Mouse (Mus musculus) neural tube, embryonic 11.5 days (tissue): ENCODE data around the gene Tigit. TPM values are rescaled to one million over a fixed set of nuclear protein-coding genes. Genes with fewer than 3 reads are reported as not detected.

ENCODE experiments used
- ATAC-seq: fragments of 200-750 bp; cut with Nextera tagmentation; 2 replicates; pipeline ENCODE4 v1.8.0; 2017; ENCODE audit warnings: moderate number of reproducible peaks, mild to moderate bottlenecking, moderate TSS enrichment, moderate library complexity; ENCODE audit not compliant: insufficient read depth, low FRiP score, low TSS enrichment
- DNase-seq: peaks from one replicate; pipeline ENCODE4 v3.0.0-alpha.2; 2015; ENCODE audit warnings: low spot score
- H3K27ac ChIP-seq: fragments of 300-500 bp; sonication (generic); 2 replicates; pipeline ENCODE4 v1.5.1; 2014; ENCODE audit warnings: low read depth, mild to moderate bottlenecking, low read length
- H3K27me3 ChIP-seq: fragments of 300-500 bp; sonication (generic); 2 replicates; pipeline ENCODE4 v1.6.1; 2014; ENCODE audit warnings: mild to moderate bottlenecking, low read length, mixed read lengths; ENCODE audit not compliant: control insufficient read depth, insufficient read depth
- H3K36me3 ChIP-seq: fragments of 300-500 bp; sonication (generic); 2 replicates; pipeline ENCODE4 v1.6.1; 2014; ENCODE audit warnings: mild to moderate bottlenecking, low read length, moderate library complexity, mixed read lengths; ENCODE audit not compliant: control insufficient read depth, insufficient read depth
- H3K4me1 ChIP-seq: fragments of 300-500 bp; sonication (generic); 2 replicates; pipeline ENCODE4 v1.6.1; 2014; ENCODE audit warnings: low read length, mixed read lengths; ENCODE audit not compliant: control insufficient read depth, insufficient read depth
- H3K4me2 ChIP-seq: fragments of 300-500 bp; sonication (generic); 2 replicates; pipeline ENCODE4 v1.6.1; 2014; ENCODE audit warnings: low read depth, mild to moderate bottlenecking, moderate library complexity
- H3K4me3 ChIP-seq: fragments of 300-500 bp; sonication (generic); 2 replicates; pipeline ENCODE4 v1.5.1; 2014; ENCODE audit warnings: low read depth, low read length
- H3K9ac ChIP-seq: fragments of 300-500 bp; sonication (generic); 2 replicates; pipeline ENCODE4 v1.6.1; 2014; ENCODE audit warnings: mild to moderate bottlenecking, low read length
- H3K9me3 ChIP-seq: fragments of 300-500 bp; sonication (generic); 2 replicates; pipeline ENCODE4 v1.6.1; 2016; ENCODE audit warnings: low read length; ENCODE audit not compliant: control insufficient read depth
- WGBS: fragments of 180-500 bp; shearing (Covaris S2); extraction: QIAGEN DNeasy Blood & Tissue Kit; methylation state at CpG from one replicate; pipeline ENCODE4 v1.1.7; 2014; 5-methylcytosine and 5-hydroxymethylcytosine counted together
- polyA plus RNA-seq: library from polyadenylated mRNA; unstranded; fragments of >200 nt; fragmentation: Nextera tagmentation; extraction: Ambion mirVana; gene quantifications from 2 replicates; pipeline ENCODE4 v1.2.1, GENCODE M21; 2014

Gene Tigit
- polyA plus RNA-seq = not detected in 2 replicates

GRCm38 (mm10) chr16:43663978-43664579, at the start of gene Tigit:
Gene Tigit, minus strand, starts transcription at chr16:43664146.
- no peak within 1 kb of the TSS for H3K27ac ChIP-seq
- H3K4me2 ChIP-seq = no peak within 1 kb of the TSS
- H3K9ac ChIP-seq = no peak within 1 kb of the TSS
- H3K27me3 ChIP-seq = no peaks in the 10 kb centered on the region
- no peak for DNase-seq
- H3K4me1 ChIP-seq = no peaks in the 10 kb centered on the region
- ATAC-seq = no peak
- no peaks in the 10 kb centered on the region for H3K36me3 ChIP-seq
- H3K9me3 ChIP-seq = no peaks in the 10 kb centered on the region
- WGBS = 79% methylated on average over 7 of the region's 7 CpGs
- no peak within 1 kb of the TSS for H3K4me3 ChIP-seq

- H3K4me1 ChIP-seq = no peaks in the 10 kb centered on the region
- no peak overlapping the region for H3K4me2 ChIP-seq
- no peak for DNase-seq
- H3K4me3 ChIP-seq = no peak overlapping the region
- WGBS = 93% methylated on average over 7 of the region's 7 CpGs
- no peaks in the 10 kb centered on the region for H3K27me3 ChIP-seq
- no peak overlapping the region for H3K27ac ChIP-seq
- ATAC-seq = no peak
- no peaks in the 10 kb centered on the region for H3K9me3 ChIP-seq
- H3K36me3 ChIP-seq = no peaks in the 10 kb centered on the region
- no peak overlapping the region for H3K9ac ChIP-seq
Observed at GRCm38 (mm10) chr16:43711361-43711760, 47.4 kb upstream of the Tigit start.

GRCm38 (mm10) chr16:43710651-43711050, 46.7 kb upstream of the Tigit start:
- no peak overlapping the region for H3K27ac ChIP-seq
- no peak for ATAC-seq

GRCm38 (mm10) chr16:43710134-43710475, 46.2 kb upstream of the Tigit start:
- no peak overlapping the region for H3K4me3 ChIP-seq
- DNase-seq = no peak
- no peak overlapping the region for H3K4me2 ChIP-seq
- H3K27ac ChIP-seq = no peak overlapping the region
- no peaks in the 10 kb centered on the region for H3K9me3 ChIP-seq
- no peaks in the 10 kb centered on the region for H3K27me3 ChIP-seq
- H3K36me3 ChIP-seq = no peaks in the 10 kb centered on the region
- H3K9ac ChIP-seq = no peak overlapping the region
- H3K4me1 ChIP-seq = no peaks in the 10 kb centered on the region
- no peak for ATAC-seq
- WGBS = 67% methylated on average over 6 of the region's 6 CpGs

More at GRCm38 (mm10) chr16:43710651-43711050, 46.7 kb upstream of the Tigit start:
- DNase-seq = no peak
- H3K4me2 ChIP-seq = no peak overlapping the region
- no peaks in the 10 kb centered on the region for H3K36me3 ChIP-seq
- H3K4me1 ChIP-seq = no peaks in the 10 kb centered on the region
- H3K27me3 ChIP-seq = no peaks in the 10 kb centered on the region
- no peaks in the 10 kb centered on the region for H3K9me3 ChIP-seq
- WGBS = 89% methylated on average over 11 of the region's 11 CpGs
- H3K9ac ChIP-seq = no peak overlapping the region
- H3K4me3 ChIP-seq = no peak overlapping the region

- Histone ChIP-seq H3K4me2 (no peak overlapping the region), H3K4me1 (no peaks in the 10 kb centered on the region), H3K4me3 (no peak overlapping the region), H3K36me3 (no peaks in the 10 kb centered on the region), H3K27me3 (no peaks in the 10 kb centered on the region), H3K9me3 (no peaks in the 10 kb centered on the region), H3K9ac (no peak overlapping the region), H3K27ac (no peak overlapping the region)
- 52% methylated on average over 9 of the region's 9 CpGs for WGBS
- no peak for DNase-seq
- ATAC-seq = peak; percentile 71; the same call in 1 of the 2 replicates
Observed at GRCm38 (mm10) chr16:43709432-43710133, 45.6 kb upstream of the Tigit start.

GRCm38 (mm10) chr16:43709062-43709413, 45.1 kb upstream of the Tigit start:
- Histone ChIP-seq H3K9me3 (no peaks in the 10 kb centered on the region), H3K27me3 (no peaks in the 10 kb centered on the region), H3K4me3 (no peak overlapping the region), H3K9ac (no peak overlapping the region), H3K27ac (no peak overlapping the region), H3K4me1 (no peaks in the 10 kb centered on the region), H3K4me2 (no peak overlapping the region), H3K36me3 (no peaks in the 10 kb centered on the region)
- 80% methylated on average over 15 of the region's 15 CpGs for WGBS
- no peak for DNase-seq
- ATAC-seq = peak; percentile 55

- H3K9me3 ChIP-seq = no peaks in the 10 kb centered on the region
- no peak overlapping the region for H3K9ac ChIP-seq
- no peak overlapping the region for H3K4me3 ChIP-seq
- DNase-seq (no peak), ATAC-seq (no peak)
- H3K4me2 ChIP-seq = no peak overlapping the region
- no peaks in the 10 kb centered on the region for H3K36me3 ChIP-seq
- 0 out of 2 replicates have a peak overlapping the region, but pooled peaks have one; percentile 7 for H3K27ac ChIP-seq
- no peaks in the 10 kb centered on the region for H3K27me3 ChIP-seq
- H3K4me1 ChIP-seq = no peaks in the 10 kb centered on the region
- WGBS = 62% methylated on average over 13 of the region's 13 CpGs
Observed at GRCm38 (mm10) chr16:43708335-43709061, 44.6 kb upstream of the Tigit start.

GRCm38 (mm10) chr16:43701765-43702504, 38.0 kb upstream of the Tigit start:
- Histone ChIP-seq H3K4me3 (no peak overlapping the region), H3K4me2 (no peak overlapping the region), H3K9me3 (no peaks in the 10 kb centered on the region), H3K36me3 (no peaks in the 10 kb centered on the region), H3K27ac (no peak overlapping the region), H3K4me1 (no peaks in the 10 kb centered on the region), H3K9ac (no peak overlapping the region), H3K27me3 (no peaks in the 10 kb centered on the region)
- whole genome bisulfite sequencing = 64% methylated on average over 14 of the region's 14 CpGs
- ATAC-seq (peak; percentile 61; the same call in 1 of the 2 replicates), DNase-seq (no peak)
